Mouse (Mus musculus) urinary bladder, adult 18-20 months (tissue): ENCODE data around the gene Syngr2.

Experiments
- DNase-seq, 2 experiments: peaks; one replicate each; pipeline ENCODE4 v3.0.0; 2022; ENCODE audit warnings: low spot score in 2 of 2, mixed read lengths in 2 of 2

Syngr2 gene

DNA sequence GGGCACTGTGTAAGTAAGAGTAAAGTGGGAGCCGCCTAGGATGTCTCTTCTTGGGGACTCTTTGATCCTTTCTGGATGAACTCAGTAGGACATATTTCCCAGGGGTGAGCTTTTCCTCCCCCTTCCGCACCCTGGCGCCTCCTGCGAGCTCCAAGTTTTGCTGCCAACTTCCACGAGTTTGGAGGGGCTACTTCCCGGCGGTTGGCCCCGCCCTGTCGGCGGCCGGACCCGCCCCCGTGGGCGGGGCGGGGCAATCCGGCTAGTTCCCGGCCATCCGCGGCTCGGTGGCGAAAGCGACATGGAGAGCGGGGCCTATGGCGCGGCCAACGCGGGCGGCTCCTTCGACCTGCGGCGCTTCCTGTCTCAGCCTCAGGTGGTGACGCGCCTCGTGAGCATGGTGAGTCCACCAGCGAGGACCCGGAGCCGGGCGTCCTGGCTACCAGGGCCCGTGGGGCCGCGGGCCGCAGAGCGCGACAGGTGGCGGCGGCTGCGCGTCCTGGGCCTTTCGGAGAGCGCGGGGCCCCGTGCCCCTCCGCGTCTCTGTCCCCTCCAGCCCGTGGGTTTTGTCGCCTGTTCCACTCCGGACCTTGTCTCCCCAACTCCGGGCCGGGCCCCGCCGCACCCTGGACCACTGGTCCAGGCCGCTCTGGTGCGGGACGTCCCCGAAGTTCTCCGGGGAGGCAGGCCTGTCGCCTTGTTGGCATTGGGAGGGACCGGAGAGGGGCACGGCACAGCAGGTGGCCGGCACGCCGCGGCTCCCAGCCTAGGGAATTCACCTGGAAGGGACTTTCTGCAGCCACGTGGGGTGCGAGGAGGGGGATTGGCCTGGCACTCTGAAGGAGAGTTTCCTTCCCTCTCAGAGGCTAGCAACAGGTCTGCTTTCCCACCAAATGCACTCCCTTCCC lies at the start of gene Syngr2, which contains the start of gene Gm20708:
Gene Syngr2, plus strand, starts transcription at position 262 of the 905 bp plus-strand sequence.
Gene Gm20708, plus strand, starts transcription at position 262 of the 905 bp plus-strand sequence.
- DNase-seq: peak; percentile 66 to 72

- DNase-seq: no peak
These were observed 48.9 kb upstream of the Syngr2 start for GRCm38 (mm10) chr11:117760374-117761119.

DNA sequence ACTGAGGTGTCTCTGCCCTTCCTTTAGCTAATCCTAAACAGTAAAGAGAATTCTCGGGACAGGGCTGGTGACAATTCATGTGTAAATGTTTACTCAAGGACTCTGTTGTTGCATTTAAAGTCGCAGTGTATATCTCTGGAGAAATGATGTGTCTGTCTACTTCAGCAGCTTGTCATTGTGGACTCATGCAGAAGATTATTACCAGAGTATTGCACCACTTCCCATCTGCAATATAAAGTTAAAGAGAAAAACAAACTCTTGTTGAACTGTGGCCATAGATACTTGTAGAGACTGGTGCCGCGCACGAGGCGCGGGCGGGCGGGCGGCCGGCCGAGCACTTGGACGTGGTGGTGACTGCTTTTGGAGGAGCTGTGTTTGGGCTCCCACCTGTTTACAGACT lies 47.7 kb upstream of the Syngr2 start:
- DNase-seq: no peak

DNA sequence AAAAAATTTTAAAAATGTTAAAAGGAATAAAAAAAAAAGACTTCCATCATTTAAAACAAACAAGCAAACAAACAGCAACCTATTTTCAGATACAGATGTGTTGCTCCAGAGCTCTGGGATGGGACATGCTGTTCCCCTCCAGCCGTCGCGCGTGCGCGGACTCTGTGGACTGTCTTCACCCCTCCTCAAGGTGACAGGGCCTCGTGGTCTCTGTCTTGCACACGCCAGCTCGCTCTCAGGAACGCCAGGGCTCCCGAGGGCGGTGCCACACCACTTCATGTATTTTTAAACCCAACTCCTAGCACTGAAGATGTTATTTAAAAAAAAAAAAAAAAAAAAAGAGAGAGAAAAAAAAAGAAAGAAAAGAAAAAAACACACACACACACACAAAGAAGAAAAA lies 47.2 kb upstream of the Syngr2 start:
- DNase-seq: no peak

DNA sequence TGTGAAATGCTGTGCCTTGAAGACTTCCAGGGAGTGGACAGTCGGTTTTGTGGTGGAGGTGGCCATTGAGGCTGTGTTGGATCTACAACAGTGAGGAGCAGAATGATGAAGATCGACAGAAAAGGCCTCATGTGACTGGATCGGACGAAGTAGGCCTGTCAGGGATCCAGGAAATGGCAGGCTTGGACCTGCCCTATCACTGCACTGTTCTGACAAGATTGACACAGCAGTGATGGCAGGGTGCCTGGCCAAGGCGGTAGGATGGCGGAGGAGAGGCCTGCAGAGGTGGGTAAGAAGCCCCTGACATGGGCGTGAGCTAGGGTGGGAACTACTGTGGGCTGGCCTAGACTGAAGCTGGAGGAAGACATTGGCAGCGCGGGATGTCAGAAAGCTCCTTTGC lies 45.1 kb upstream of the Syngr2 start:
- peak in 1 of 2 experiments; percentile 49 for DNase-seq

DNA sequence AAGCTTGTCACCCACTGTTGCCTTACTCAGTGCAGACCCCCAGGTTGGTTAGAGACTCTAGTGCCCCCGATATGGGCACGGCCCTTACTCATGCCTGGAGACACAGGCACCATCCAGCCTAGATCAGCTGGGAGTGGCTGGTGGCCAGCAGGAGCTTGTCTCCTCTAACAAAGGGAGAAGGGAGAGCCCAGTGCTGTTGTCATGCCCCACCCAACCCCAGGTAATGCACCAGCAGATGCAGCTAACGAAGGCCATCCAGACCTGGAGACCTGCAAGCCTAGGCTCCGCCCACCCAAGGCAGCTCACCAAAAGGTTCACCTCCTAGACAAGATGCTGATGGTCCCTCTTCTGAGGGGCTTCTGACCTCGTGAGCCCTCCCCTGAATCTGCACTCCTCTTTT lies 44.1 kb upstream of the Syngr2 start:
- no peak for DNase-seq

GRCm38 (mm10) chr11:117766275-117766674 lies 43.2 kb upstream of the Syngr2 start:
- no peak for DNase-seq

- no peak for DNase-seq
These were observed 40.5 kb upstream of the Syngr2 start for GRCm38 (mm10) chr11:117768725-117769682.

DNA sequence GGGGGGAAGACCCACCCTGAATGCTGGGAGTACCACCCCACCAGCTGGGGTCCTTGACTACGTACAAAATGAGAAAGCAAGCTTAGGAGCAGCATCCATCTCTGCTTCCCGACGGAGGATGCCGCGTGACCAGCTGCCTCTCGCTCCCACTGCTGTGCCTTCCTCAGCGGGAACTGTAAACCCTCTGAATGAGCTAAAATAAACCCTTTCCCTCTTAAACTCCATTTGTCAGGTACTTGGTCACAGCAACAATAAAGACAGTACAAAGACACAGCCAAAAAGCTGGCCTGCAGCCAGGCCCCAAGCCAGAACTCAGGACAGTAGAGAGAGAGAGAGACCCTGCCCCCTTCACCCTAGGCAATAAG lies 39.8 kb upstream of the Syngr2 start:
- no peak for DNase-seq

DNA sequence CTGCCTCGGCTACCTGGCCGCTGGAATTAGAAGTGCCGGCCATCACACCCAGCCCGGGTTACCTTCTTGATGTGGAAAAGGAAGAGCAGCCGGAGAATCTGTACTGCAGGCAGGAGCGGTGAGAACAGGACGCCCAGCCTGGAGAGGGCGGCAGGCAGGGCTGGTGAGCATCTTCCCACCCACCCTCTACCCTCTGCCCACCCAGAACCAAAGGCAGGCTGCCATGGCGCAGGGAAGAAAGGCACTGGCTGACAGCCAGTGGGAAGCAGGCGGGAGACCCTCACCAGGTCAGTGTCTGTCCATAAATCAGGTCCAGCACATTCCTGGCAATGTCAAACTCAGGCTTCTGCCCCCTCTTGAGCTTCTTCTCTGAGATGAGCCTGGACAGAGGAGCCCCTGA lies 39.1 kb upstream of the Syngr2 start:
- DNase-seq: no peak

DNA sequence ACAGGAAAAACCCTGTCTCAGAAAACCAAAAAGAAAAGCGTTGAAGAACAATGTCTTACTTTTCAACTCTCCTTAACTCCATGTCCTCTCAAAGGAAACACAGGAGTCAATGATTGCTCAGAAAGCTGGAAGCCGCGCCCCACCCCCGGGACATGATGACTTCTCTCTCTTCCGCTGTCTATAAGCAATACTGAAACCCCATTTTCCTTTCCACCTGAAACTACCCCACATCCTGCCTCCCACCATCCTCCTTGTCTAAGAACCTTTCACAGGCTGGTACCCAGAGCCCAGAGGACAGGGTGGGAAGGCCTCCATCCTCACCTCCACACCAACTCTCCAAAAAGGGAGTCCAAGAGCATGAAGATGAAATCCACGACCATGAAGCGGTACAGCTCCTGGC lies 37.1 kb upstream of the Syngr2 start:
- no peak for DNase-seq

- DNase-seq: no peak
These were observed 34.5 kb upstream of the Syngr2 start for GRCm38 (mm10) chr11:117774925-117775324.

GRCm38 (mm10) chr11:117775540-117775939 lies 33.9 kb upstream of the Syngr2 start:
- DNase-seq: no peak

GRCm38 (mm10) chr11:117776085-117776792 lies 33.2 kb upstream of the Syngr2 start:
- no peak for DNase-seq

- DNase-seq: no peak
These were observed 32.4 kb upstream of the Syngr2 start for GRCm38 (mm10) chr11:117777111-117777510.

GRCm38 (mm10) chr11:117778031-117778430 lies 31.4 kb upstream of the Syngr2 start:
- no peak for DNase-seq

GRCm38 (mm10) chr11:117778851-117779433 lies 30.5 kb upstream of the Syngr2 start:
- DNase-seq: peak in 1 of 2 experiments; percentile 29

DNA sequence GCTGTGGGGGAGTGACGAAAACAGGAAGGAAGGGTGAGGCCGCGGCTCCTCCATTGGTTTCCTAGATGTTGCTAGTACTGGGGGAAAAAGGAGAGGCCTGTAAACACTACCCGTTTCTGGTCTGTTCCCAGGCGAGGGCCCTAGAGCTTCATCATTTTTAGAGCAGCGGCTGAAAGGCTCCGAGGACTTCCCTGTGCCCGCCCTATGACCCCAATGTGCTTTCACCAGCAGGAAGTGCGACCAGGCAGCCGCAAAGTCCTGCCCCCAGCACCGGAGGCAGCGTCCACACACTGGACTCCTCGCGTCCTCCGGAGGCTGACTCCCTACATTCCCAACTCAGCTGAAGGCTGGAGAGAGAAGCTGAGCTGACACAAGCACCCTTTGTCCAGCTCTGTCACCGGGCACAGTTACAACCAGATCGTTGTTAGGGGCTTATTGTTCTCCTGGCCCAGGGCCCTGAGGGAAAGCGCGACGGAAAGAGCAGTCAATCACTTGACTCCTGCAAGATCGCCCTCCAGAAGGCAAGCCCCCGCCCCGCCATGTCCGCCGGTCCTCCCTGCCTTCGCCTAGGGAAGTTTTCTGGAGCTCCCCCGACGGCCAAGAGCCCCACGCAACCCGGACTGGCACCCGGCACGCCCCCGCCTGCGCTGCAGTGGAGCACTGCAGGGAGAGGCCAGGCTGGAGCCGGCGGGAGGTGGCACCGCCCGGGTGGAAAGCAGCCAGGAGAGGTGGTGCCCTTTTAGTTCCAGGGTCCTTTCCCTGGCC lies 29.9 kb upstream of the Syngr2 start:
- peak; percentile 63 to 65 for DNase-seq

DNA sequence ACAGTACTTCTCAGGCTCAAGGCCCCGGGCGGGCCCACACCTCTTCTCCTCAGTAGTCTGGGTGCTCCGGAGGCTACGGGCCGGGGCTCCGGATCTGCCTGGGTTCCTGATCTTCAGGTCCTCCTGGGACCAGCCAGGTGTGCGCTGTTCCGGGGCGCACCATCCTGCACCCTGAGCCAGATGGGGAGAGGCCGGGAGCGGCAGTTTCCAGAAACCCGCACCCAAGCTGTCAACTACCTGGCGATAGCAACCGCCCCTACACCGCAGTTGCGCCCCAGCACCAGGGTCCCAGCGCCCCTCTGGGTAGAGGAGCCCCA lies 29.3 kb upstream of the Syngr2 start:
- peak in 1 of 2 experiments; percentile 76 for DNase-seq

GRCm38 (mm10) chr11:117780582-117781111 lies 28.8 kb upstream of the Syngr2 start:
- peak; percentile 81 to 90 for DNase-seq
